Mouse (Mus musculus) myocyte (in vitro differentiated cells): Measurements from ENCODE around the gene Tsga10. TPM values are rescaled to one million over a fixed set of nuclear protein-coding genes. Genes with fewer than 3 reads are reported as not detected.

ENCODE experiments used
- H3K27me3 ChIP-seq: one replicate; pipeline ENCODE4 v1.6.1; 2011; ENCODE audit not compliant: control insufficient read depth, insufficient read depth, insufficient read length
- H3K36me3 ChIP-seq: one replicate; pipeline ENCODE4 v1.6.1; 2011; ENCODE audit not compliant: control insufficient read depth, insufficient read depth
- H3K4me2 ChIP-seq: one replicate; pipeline ENCODE4 v1.6.1; 2011; ENCODE audit warnings: low read depth, control low read depth
- H3K4me3 ChIP-seq: one replicate; pipeline ENCODE4 v1.5.1; 2011; ENCODE audit warnings: mild to moderate bottlenecking, control low read depth, moderate library complexity
- H3K79me2 ChIP-seq: one replicate; pipeline ENCODE4 v1.6.1; 2011; ENCODE audit not compliant: control insufficient read depth, insufficient read depth
- H3ac ChIP-seq: one replicate; pipeline ENCODE4 v1.6.1; 2011; ENCODE audit not compliant: control insufficient read depth, insufficient read length
- CEBPB ChIP-seq: IDR thresholded peaks from 2 replicates; pipeline ENCODE4 v1.6.1; 2011; ENCODE audit warnings: mild to moderate bottlenecking, moderate library complexity; ENCODE audit not compliant: poor library complexity, insufficient read depth, severe bottlenecking
- E2F4 ChIP-seq: IDR thresholded peaks from one replicate; pipeline ENCODE4 v1.6.1; 2011; ENCODE audit warnings: mild to moderate bottlenecking, control low read depth, moderate library complexity; ENCODE audit not compliant: insufficient read depth
- MAX ChIP-seq: IDR thresholded peaks from one replicate; pipeline ENCODE4 v1.6.1; 2011; ENCODE audit warnings: low read depth, mild to moderate bottlenecking, control low read depth
- MYOD1 ChIP-seq, 3 experiments: IDR thresholded peaks; one replicate each; pipeline ENCODE4 v1.6.1; 2011; ENCODE audit warnings: control low read depth in 2 of 3, low read depth in 2 of 3, mild to moderate bottlenecking in 2 of 3, moderate library complexity in 1 of 3; ENCODE audit not compliant: insufficient read length in 2 of 3, control insufficient read depth in 1 of 3
- MYOG ChIP-seq, 3 experiments: IDR thresholded peaks; one replicate each; pipeline ENCODE4 v1.6.1; 2011; ENCODE audit warnings: control low read depth in 2 of 3, low read depth in 2 of 3, mild to moderate bottlenecking in 2 of 3; ENCODE audit not compliant: insufficient read length in 2 of 3, control insufficient read depth in 1 of 3, insufficient read depth in 1 of 3
- POLR2A ChIP-seq: IDR thresholded peaks from one replicate; pipeline ENCODE4 v1.6.1; 2011; ENCODE audit warnings: low read depth, mild to moderate bottlenecking, control low read depth, moderate library complexity; ENCODE audit not compliant: insufficient read length
- POLR2AphosphoS2 ChIP-seq: IDR thresholded peaks from one replicate; pipeline ENCODE4 v1.6.1; 2011; ENCODE audit warnings: low read depth, control low read depth; ENCODE audit not compliant: insufficient read length
- REST ChIP-seq: IDR thresholded peaks from one replicate; pipeline ENCODE4 v1.6.1; 2011; ENCODE audit warnings: mild to moderate bottlenecking, control low read depth, moderate library complexity; ENCODE audit not compliant: insufficient read depth, insufficient read length
- SRF ChIP-seq: IDR thresholded peaks from one replicate; pipeline ENCODE4 v1.6.1; 2011; ENCODE audit warnings: low read depth; ENCODE audit not compliant: control insufficient read depth, insufficient read length
- TCF12 ChIP-seq: IDR thresholded peaks from one replicate; pipeline ENCODE4 v1.6.1; 2011; ENCODE audit warnings: mild to moderate bottlenecking, control low read depth; ENCODE audit not compliant: poor library complexity, insufficient read depth, severe bottlenecking
- TCF3 ChIP-seq: IDR thresholded peaks from one replicate; pipeline ENCODE4 v1.6.1; 2011; ENCODE audit warnings: low read depth, control low read depth; ENCODE audit not compliant: insufficient read length
- USF1 ChIP-seq: IDR thresholded peaks from one replicate; pipeline ENCODE4 v1.6.1; 2011; ENCODE audit warnings: low read depth, mild to moderate bottlenecking, control low read depth, moderate library complexity
- polyA plus RNA-seq: library from polyadenylated mRNA; unstranded; fragments of >200 nt; fragmentation: generic; extraction: Trizol; gene quantifications from one replicate; pipeline ENCODE4 v1.2.1, GENCODE M21; 2012; ENCODE audit warnings: missing spikeins

The Tsga10 gene
- polyA plus RNA-seq, 1 experiment, result 1.7 TPM

- no peaks in the 10 kb centered on the region for H3K27me3 ChIP-seq
- peaks cover 18% of the 10 kb centered on the region for H3K36me3 ChIP-seq
- no peak overlapping the region for H3K4me2 ChIP-seq
- H3K79me2 ChIP-seq, result no peaks in the 10 kb centered on the region
- TF ChIP-seq MYOG (IDR thresholded peaks at IDR 0.05; ENCODE audit: control insufficient read depth in 1 of 3, insufficient read depth in 1 of 3, insufficient read length in 2 of 3, low read depth in 2 of 3), result no peak
- no peak for TF ChIP-seq TCF3
- no peak for TF ChIP-seq POLR2AphosphoS2
- no peak for TF ChIP-seq TCF12
- no peak for TF ChIP-seq SRF
- TF ChIP-seq POLR2A, result no peak
- TF ChIP-seq CEBPB, result no peak
- no peak for TF ChIP-seq E2F4
- TF ChIP-seq REST, result no peak
- no peak for TF ChIP-seq USF1
- H3K4me3 ChIP-seq, result no peak overlapping the region
- no peak overlapping the region for H3ac ChIP-seq
These were observed 17.2 kb upstream of the Tsga10 start for GRCm38 (mm10) chr1:37883411-37883810.

GRCm38 (mm10) chr1:37877736-37878460 lies 11.7 kb upstream of the Tsga10 start:
- H3K27me3 ChIP-seq, result no peaks in the 10 kb centered on the region
- no peaks in the 10 kb centered on the region for H3K79me2 ChIP-seq
- peaks cover 47% of the 10 kb centered on the region for H3K36me3 ChIP-seq
- no peak overlapping the region for H3ac ChIP-seq
- H3K4me2 ChIP-seq, result no peak overlapping the region
- H3K4me3 ChIP-seq, result no peak overlapping the region
- TF ChIP-seq SRF (no peak), POLR2A (no peak), MYOD1 (IDR thresholded peaks at IDR 0.05; ENCODE audit: control insufficient read depth in 1 of 3, insufficient read length in 2 of 3, low read depth in 2 of 3) (no peak), MAX (no peak), CEBPB (no peak), POLR2AphosphoS2 (no peak), E2F4 (no peak), USF1 (no peak), REST (no peak), TCF3 (no peak), MYOG (IDR thresholded peaks at IDR 0.05; ENCODE audit: control insufficient read depth in 1 of 3, insufficient read depth in 1 of 3, insufficient read length in 2 of 3, low read depth in 2 of 3) (no peak), TCF12 (no peak)

GRCm38 (mm10) chr1:37873157-37873556 lies 6.9 kb upstream of the Tsga10 start:
- Histone ChIP-seq H3ac (no peak overlapping the region), H3K79me2 (no peaks in the 10 kb centered on the region), H3K4me2 (peak overlapping the region; percentile 81), H3K36me3 (peaks cover 29% of the 10 kb centered on the region), H3K27me3 (no peaks in the 10 kb centered on the region), H3K4me3 (peak overlapping the region; percentile 42)
- no peak for TF ChIP-seq CEBPB
- no peak for TF ChIP-seq MYOD1 (IDR thresholded peaks at IDR 0.05; ENCODE audit: control insufficient read depth in 1 of 3, insufficient read length in 2 of 3, low read depth in 2 of 3)
- TF ChIP-seq TCF12, result no peak
- no peak for TF ChIP-seq SRF
- TF ChIP-seq POLR2A, result no peak
- TF ChIP-seq REST, result no peak
- TF ChIP-seq MAX, result no peak
- no peak for TF ChIP-seq USF1
- TF ChIP-seq E2F4, result no peak
- TF ChIP-seq MYOG (IDR thresholded peaks at IDR 0.05; ENCODE audit: control insufficient read depth in 1 of 3, insufficient read depth in 1 of 3, insufficient read length in 2 of 3, low read depth in 2 of 3), result no peak
- TF ChIP-seq POLR2AphosphoS2, result no peak
- TF ChIP-seq TCF3, result no peak

- peaks cover 24% of the 10 kb centered on the region for H3K36me3 ChIP-seq
- H3ac ChIP-seq, result peak overlapping the region; percentile 57
- H3K27me3 ChIP-seq, result no peaks in the 10 kb centered on the region
- peak overlapping the region; percentile 81 for H3K4me2 ChIP-seq
- H3K4me3 ChIP-seq, result peak overlapping the region; percentile 42
- peak; percentile 16 for TF ChIP-seq POLR2AphosphoS2
- no peak for TF ChIP-seq USF1
- TF ChIP-seq MYOD1 (IDR thresholded peaks at IDR 0.05; ENCODE audit: control insufficient read depth in 1 of 3, insufficient read length in 2 of 3, low read depth in 2 of 3), result no peak
- no peak for TF ChIP-seq MYOG (IDR thresholded peaks at IDR 0.05; ENCODE audit: control insufficient read depth in 1 of 3, insufficient read depth in 1 of 3, insufficient read length in 2 of 3, low read depth in 2 of 3)
- peak; percentile 66 for TF ChIP-seq POLR2A
- no peaks in the 10 kb centered on the region for H3K79me2 ChIP-seq
These were observed 6.2 kb upstream of the Tsga10 start for GRCm38 (mm10) chr1:37872131-37873067.
